Mouse (Mus musculus) testis, adult 2 months (tissue): ENCODE data around the gene Rtl1.

Experiments
- CTCF ChIP-seq: fragments of 200-500 bp; IDR thresholded peaks from 2 replicates; pipeline ENCODE4 v1.5.1; 2012; ENCODE audit warnings: low read depth, mild to moderate bottlenecking, inconsistent platforms, low read length, moderate library complexity; ENCODE audit not compliant: control insufficient read depth, insufficient read depth, insufficient replicate concordance
- POLR2A ChIP-seq: fragments of 200-500 bp; IDR thresholded peaks from 2 replicates; pipeline ENCODE4 v1.6.1; 2012; ENCODE audit warnings: low read depth, mild to moderate bottlenecking, inconsistent platforms, low read length, moderate library complexity; ENCODE audit not compliant: control insufficient read depth

- no peak for TF ChIP-seq POLR2A
- no peak for TF ChIP-seq CTCF
Observed at GRCm38 (mm10) chr12:109620196-109620595, 20.1 kb upstream of the Rtl1 start.
